Mouse (Mus musculus): ENCODE measurements at regions not wholly inside any gene's neighbourhood (a gene's known extent, or its start where the extent isn't known, plus 50 kb on each side); places are given as distances from the start of the nearest gene placed in this dataset.

GRCm38 (mm10) chr3:124986930-124987329, 406.0 kb upstream of the 1700003H04Rik start:
- DNase-seq: no peak

DNA sequence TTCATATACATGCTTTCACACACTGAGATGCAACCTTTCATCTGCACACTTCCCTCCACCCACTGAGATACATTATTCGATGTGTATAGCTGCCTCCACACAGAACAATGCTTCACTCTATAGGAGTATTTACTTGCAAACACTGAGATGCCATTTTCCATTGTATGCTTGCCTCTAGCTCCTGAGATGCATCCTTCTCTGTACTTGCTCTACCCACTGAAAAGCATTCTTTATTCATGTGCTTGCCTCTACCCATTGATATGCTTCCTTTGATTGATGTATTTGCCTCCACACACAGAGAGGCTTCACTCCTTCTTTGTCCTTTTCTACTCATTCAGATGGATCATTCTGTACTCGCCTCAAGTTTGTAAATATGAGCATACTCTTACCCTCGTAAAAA, 405.6 kb upstream of the 1700003H04Rik start:
- no peak for DNase-seq

DNA sequence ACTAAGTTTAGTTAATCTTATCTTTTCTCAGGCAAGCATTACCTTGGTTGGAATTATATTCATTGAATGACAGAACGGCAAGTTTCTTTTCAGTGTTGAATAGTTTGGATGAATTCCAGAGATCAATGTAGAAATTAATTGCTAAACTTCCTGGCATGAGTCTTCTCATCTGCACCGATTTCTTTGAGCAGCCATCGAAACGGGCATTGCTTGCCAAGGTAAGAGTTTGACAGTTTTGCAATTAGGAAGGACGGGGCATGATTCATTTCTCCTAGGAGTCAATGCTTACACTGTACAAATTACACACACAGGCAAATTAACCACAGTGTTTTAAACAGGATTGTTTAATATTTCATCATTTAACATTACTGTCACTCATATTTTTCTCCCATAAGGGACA, 404.5 kb upstream of the 1700003H04Rik start:
- no peak for DNase-seq

DNA sequence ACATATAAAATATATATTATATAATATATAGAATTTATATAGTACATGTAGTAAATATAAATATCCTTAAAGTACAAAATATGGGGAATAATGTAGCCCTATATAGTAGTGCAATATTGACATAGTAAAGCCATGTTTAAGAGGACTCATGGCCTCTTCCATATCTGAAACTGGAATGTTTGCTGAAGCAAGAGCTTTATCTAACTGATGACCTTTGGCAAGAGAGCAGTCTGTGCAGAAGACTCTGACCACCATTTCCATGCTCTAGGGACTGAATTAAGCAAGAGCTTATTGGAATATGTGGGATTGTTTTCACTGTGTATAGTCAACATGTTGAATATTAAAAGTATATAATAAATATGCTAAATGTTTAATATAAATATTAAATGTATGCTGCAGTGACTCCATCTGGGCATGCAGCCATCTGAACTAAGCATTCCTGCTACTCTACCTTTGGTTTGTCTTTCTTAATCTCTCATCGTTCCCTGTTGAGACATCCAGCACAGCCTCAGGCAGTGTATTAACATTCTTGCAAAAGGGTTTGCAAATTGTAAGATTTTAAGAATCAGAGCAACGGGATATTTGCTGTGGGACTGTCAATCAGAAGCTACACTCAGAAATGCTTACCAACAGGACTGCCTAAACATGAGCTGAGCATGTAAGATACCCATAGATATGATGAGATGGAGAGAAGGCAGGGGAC, 354.4 kb upstream of the 1700003H04Rik start:
- DNase-seq: no peak

- DNase-seq: no peak
Observed at GRCm38 (mm10) chr3:124932655-124933054, 351.8 kb upstream of the 1700003H04Rik start.

GRCm38 (mm10) chr3:124930773-124931607, 350.1 kb upstream of the 1700003H04Rik start:
- peak; percentile 7 to 13 for DNase-seq

DNA sequence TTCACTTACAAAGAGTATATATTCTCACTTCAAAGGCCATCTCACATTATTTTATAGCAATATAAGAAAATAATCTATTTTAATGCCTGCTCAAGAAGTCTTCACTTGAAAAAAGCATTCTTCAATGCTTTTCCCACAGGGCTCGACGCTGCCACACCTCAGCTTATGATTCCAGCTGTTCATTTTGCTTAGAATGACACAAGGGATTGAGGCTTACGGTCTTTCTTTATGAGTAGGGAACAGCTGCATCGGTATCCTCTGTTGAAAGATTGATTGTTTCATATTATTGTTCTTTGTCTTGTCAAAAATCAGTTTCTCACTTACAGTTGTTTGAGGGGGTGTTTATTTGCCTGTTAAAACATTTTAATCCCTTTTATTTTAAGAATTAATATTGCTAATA, 328.0 kb upstream of the 1700003H04Rik start:
- no peak for DNase-seq
